Mouse (Mus musculus): ENCODE measurements around the gene 4931428F04Rik.

DNA sequence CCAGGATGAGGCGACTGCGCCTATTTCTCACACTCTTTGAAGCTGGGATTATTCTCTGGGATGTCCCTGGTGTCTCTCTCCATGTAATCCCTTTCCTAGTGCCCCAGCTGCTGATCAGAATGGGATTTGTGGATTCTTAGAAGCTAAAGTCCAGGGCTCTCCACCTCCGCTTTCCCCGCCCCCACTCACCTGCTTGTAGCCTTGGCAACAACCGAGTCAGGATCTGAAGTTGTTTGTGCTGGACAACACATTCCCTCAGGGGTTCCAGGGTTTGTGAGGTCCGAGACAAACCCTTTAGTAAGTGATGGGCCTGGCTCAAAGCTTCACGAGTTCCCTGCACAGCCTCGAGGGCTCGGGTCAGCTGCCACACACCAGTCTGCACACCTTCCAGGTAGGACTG lies 5.1 kb upstream of the 4931428F04Rik start:
- TF ChIP-seq EP300 (IDR thresholded peaks at IDR 0.05; ENCODE audit: low read depth) (no peak), CTCF (IDR thresholded peaks at IDR 0.05; ENCODE audit: low read depth) (no peak)

Measured in heart, postnatal 0 days (tissue).